Mouse (Mus musculus) kidney, adult 2 months (tissue): ENCODE results near the gene 1700056E22Rik.

Experiments
- CTCF ChIP-seq: fragments of 200-500 bp; conservative IDR thresholded peaks from 2 replicates; pipeline ENCODE4 v1.5.1; 2011; ENCODE audit warnings: low read depth, mild to moderate bottlenecking, control low read depth, low read length, moderate library complexity, mixed read lengths; ENCODE audit not compliant: insufficient read depth, insufficient read length
- POLR2A ChIP-seq: fragments of 200-500 bp; IDR thresholded peaks from one replicate; pipeline ENCODE4 v1.6.1; 2011; ENCODE audit warnings: low read depth, low read length, control low read depth

GRCm38 (mm10) chr1:184048675-184049418 lies 14.7 kb upstream of the 1700056E22Rik start:
- TF ChIP-seq POLR2A (no peak), CTCF (no peak)
